17 mouse cellular contexts compared by ENCODE assay signal in genomic region chr13:94669106-94669683, GRCm38 (mm10).
DNase-seq lines count a peak whose midpoint lies in the region; ATAC-seq and TF ChIP-seq lines count a peak whose summit lies in the region.
"Had no signal": no experiment of that assay in that cellular context is flagged by ENCODE, and none has a peak within 500 bp of the region (broad histone marks: within the 10 kb centered on the region; RNA-seq: fewer than 3 reads in every experiment).

No protein-coding gene starts in this region.

- peaks cover 46% of the 10 kb centered on the region for H3K27me3 ChIP-seq in hindbrain, embryonic 13.5 days
- peaks cover 80% of the 10 kb centered on the region for H3K27me3 ChIP-seq in hindbrain, embryonic 10.5 days (ENCODE audit: insufficient read depth, poor library complexity, severe bottlenecking)
- H3K27me3 ChIP-seq in ES-Bruce4 (ENCODE audit: control insufficient read depth, insufficient read depth, low read length, poor library complexity, severe bottlenecking), result no peaks in the 10 kb centered on the region

- no peaks in the 10 kb centered on the region for H3K9me3 ChIP-seq in hindbrain, embryonic 13.5 days
- no peaks in the 10 kb centered on the region for H3K9me3 ChIP-seq in hindbrain, embryonic 10.5 days
- no peaks in the 10 kb centered on the region for H3K9me3 ChIP-seq in ES-Bruce4 (replicated peaks; ENCODE audit: control insufficient read depth, insufficient read depth, low read length, poor library complexity, severe bottlenecking)
- H3K9me3 ChIP-seq: forebrain, embryonic 15.5 days; heart, embryonic 10.5 days; hindbrain, embryonic 15.5 days had no signal

- no peaks in the 10 kb centered on the region for H3K36me3 ChIP-seq in hindbrain, embryonic 13.5 days
- H3K36me3 ChIP-seq in hindbrain, embryonic 10.5 days, result no peaks in the 10 kb centered on the region
- no peaks in the 10 kb centered on the region for H3K36me3 ChIP-seq in ES-Bruce4 (ENCODE audit: control insufficient read depth, insufficient read depth, low read length, poor library complexity, severe bottlenecking)
- H3K36me3 ChIP-seq: forebrain, embryonic 15.5 days; heart, embryonic 10.5 days; hindbrain, embryonic 15.5 days had no signal

- no peak for DNase-seq in hindbrain, embryonic 10.5 days (ENCODE audit: low spot score)
- DNase-seq in ZHBTc4 (ENCODE audit: low read depth, low spot score), result peak; percentile 35
- no peak for DNase-seq in cerebellum, adult 18-20 months
- no peak for DNase-seq in right cerebral cortex, postnatal 4 days
- DNase-seq: adrenal gland, adult 2 months; adrenal gland, postnatal 25 days; cerebellum, adult 2 months; cerebellum, postnatal 10 days; gastrocnemius, postnatal 36 days; heart, adult 18-20 months; heart, postnatal 10 days had no signal

- WGBS in hindbrain, embryonic 13.5 days, result 72% methylated on average over 9 of the region's 9 CpGs
- WGBS in hindbrain, embryonic 10.5 days, result 66% methylated on average over 9 of the region's 9 CpGs

- no peak overlapping the region for H3K4me2 ChIP-seq in hindbrain, embryonic 13.5 days
- H3K4me2 ChIP-seq: forebrain, embryonic 15.5 days; hindbrain, embryonic 15.5 days had no signal

- TF ChIP-seq EP300 in ES-Bruce4 (IDR thresholded peaks at IDR 0.05; ENCODE audit: insufficient read depth, low read depth, low read length), result 0 out of 2 replicates have a peak, but pooled peaks have one; percentile 12

- TF ChIP-seq POLR2A in ES-Bruce4 (IDR thresholded peaks at IDR 0.05; ENCODE audit: insufficient read depth, low read length), result no peak

- no peak for TF ChIP-seq CTCF in ES-Bruce4 (IDR thresholded peaks at IDR 0.05; ENCODE audit: low read depth, low read length)

- H3K9ac ChIP-seq in hindbrain, embryonic 13.5 days, result peak overlapping the region; percentile 24; the same call in 1 of the 2 replicates
- no peak overlapping the region for H3K9ac ChIP-seq in ES-Bruce4 (ENCODE audit: low read depth, poor library complexity, severe bottlenecking)
- H3K9ac ChIP-seq: forebrain, embryonic 15.5 days; hindbrain, embryonic 15.5 days had no signal

- H3K27ac ChIP-seq in hindbrain, embryonic 13.5 days, result no peak overlapping the region
- no peak overlapping the region for H3K27ac ChIP-seq in hindbrain, embryonic 10.5 days
- no peak overlapping the region for H3K27ac ChIP-seq in ES-Bruce4 (ENCODE audit: insufficient read depth, low read length)
- H3K27ac ChIP-seq: forebrain, embryonic 15.5 days; heart, embryonic 10.5 days; hindbrain, embryonic 15.5 days had no signal

- ATAC-seq in hindbrain, embryonic 13.5 days (ENCODE audit: low FRiP score), result no peak
- ATAC-seq: forebrain, embryonic 15.5 days; intestine, embryonic 16.5 days had no signal

- H3K4me1 ChIP-seq in hindbrain, embryonic 13.5 days (replicated peaks), result no peaks in the 10 kb centered on the region
- H3K4me1 ChIP-seq in hindbrain, embryonic 10.5 days (replicated peaks), result peaks cover 4% of the 10 kb centered on the region; the same call in 1 of the 2 replicates
- peaks cover 5% of the 10 kb centered on the region for H3K4me1 ChIP-seq in ES-Bruce4 (ENCODE audit: control insufficient read depth, insufficient read depth, low read length)
- H3K4me1 ChIP-seq: forebrain, embryonic 15.5 days; heart, embryonic 10.5 days; hindbrain, embryonic 15.5 days had no signal

- no peak overlapping the region for H3K4me3 ChIP-seq in hindbrain, embryonic 13.5 days
- H3K4me3 ChIP-seq in hindbrain, embryonic 10.5 days, result no peak overlapping the region
- no peak overlapping the region for H3K4me3 ChIP-seq in ES-Bruce4 (ENCODE audit: low read depth, low read length)
- H3K4me3 ChIP-seq: forebrain, embryonic 15.5 days; heart, embryonic 10.5 days; hindbrain, embryonic 15.5 days had no signal
